Mouse (Mus musculus) heart, embryonic 14.5 days (tissue): ENCODE results near the gene Hsd3b1. TPM values are rescaled to one million over a fixed set of nuclear protein-coding genes. Genes with fewer than 3 reads are reported as not detected.
"Not testable (repeated sequence)": the region's sequence is repeated elsewhere in the genome, so short reads cannot be mapped to it uniquely, and the experiment has no call there.

Experiments
- ATAC-seq: fragments of 200-750 bp; cut with Nextera tagmentation; 2 replicates; pipeline ENCODE4 v1.8.0; 2017; ENCODE audit warnings: low read depth, moderate TSS enrichment; ENCODE audit not compliant: insufficient number of reproducible peaks, insufficient read depth, low FRiP score
- H3K27ac ChIP-seq, 2 experiments: fragments of 200-500 bp in 1 of 2; fragments of 300-500 bp in 1 of 2; sonication (generic) in 1 of 2; replicated peaks in 1 of 2; 2 replicates each; pipeline ENCODE4 v1.5.1; 2012 to 2014; ENCODE audit warnings: low read depth in 2 of 2, low read length in 2 of 2, control low read depth in 1 of 2, mild to moderate bottlenecking in 1 of 2, mixed read lengths in 1 of 2; ENCODE audit not compliant: control insufficient read depth in 1 of 2, insufficient read depth in 1 of 2
- H3K27me3 ChIP-seq: fragments of 300-500 bp; sonication (generic); 2 replicates; pipeline ENCODE4 v1.6.1; 2014; ENCODE audit warnings: mild to moderate bottlenecking, low read length, control low read depth; ENCODE audit not compliant: control insufficient read depth, insufficient read depth
- H3K36me3 ChIP-seq: fragments of 300-500 bp; sonication (generic); 2 replicates; pipeline ENCODE4 v1.6.1; 2014; ENCODE audit warnings: mild to moderate bottlenecking, control low read depth, low read length, mixed read lengths; ENCODE audit not compliant: control insufficient read depth, insufficient read depth
- H3K4me1 ChIP-seq, 2 experiments: fragments of 200-500 bp in 1 of 2; fragments of 300-500 bp in 1 of 2; sonication (generic) in 1 of 2; 2 replicates each; pipeline ENCODE4 v1.6.1; 2012 to 2014; ENCODE audit warnings: low read length in 2 of 2, control low read depth in 1 of 2, mixed read lengths in 1 of 2; ENCODE audit not compliant: control insufficient read depth in 2 of 2, insufficient read depth in 2 of 2
- H3K4me2 ChIP-seq: fragments of 300-500 bp; sonication (generic); 2 replicates; pipeline ENCODE4 v1.6.1; 2014; ENCODE audit warnings: mild to moderate bottlenecking, low read length
- H3K4me3 ChIP-seq, 2 experiments: fragments of 200-500 bp in 1 of 2; fragments of 300-500 bp in 1 of 2; sonication (generic) in 1 of 2; 2 replicates each; pipeline ENCODE4 v1.5.1; 2012 to 2014; ENCODE audit warnings: low read length in 2 of 2, mild to moderate bottlenecking in 2 of 2, control low read depth in 1 of 2, low read depth in 1 of 2, moderate library complexity in 1 of 2; ENCODE audit not compliant: control insufficient read depth in 1 of 2, insufficient read depth in 1 of 2
- H3K9ac ChIP-seq: fragments of 300-500 bp; sonication (generic); 2 replicates; pipeline ENCODE4 v1.6.1; 2014; ENCODE audit warnings: mild to moderate bottlenecking, low read length
- H3K9me3 ChIP-seq: fragments of 300-500 bp; sonication (generic); 2 replicates; pipeline ENCODE4 v1.6.1; 2016; ENCODE audit warnings: low read length, control low read depth; ENCODE audit not compliant: control insufficient read depth
- WGBS: fragments of 180-500 bp; shearing (Covaris S2); extraction: QIAGEN DNeasy Blood & Tissue Kit; methylation state at CpG from one replicate; pipeline ENCODE4 v1.1.7; 2014; 5-methylcytosine and 5-hydroxymethylcytosine counted together
- polyA plus RNA-seq: library from polyadenylated mRNA; unstranded; fragments of >200 nt; fragmentation: Nextera tagmentation; extraction: Ambion mirVana; gene quantifications from 2 replicates; pipeline ENCODE4 v1.2.1, GENCODE M21; 2014

Gene Hsd3b1
- polyA plus RNA-seq, 1 experiment from 2014 or later: not detected

DNA sequence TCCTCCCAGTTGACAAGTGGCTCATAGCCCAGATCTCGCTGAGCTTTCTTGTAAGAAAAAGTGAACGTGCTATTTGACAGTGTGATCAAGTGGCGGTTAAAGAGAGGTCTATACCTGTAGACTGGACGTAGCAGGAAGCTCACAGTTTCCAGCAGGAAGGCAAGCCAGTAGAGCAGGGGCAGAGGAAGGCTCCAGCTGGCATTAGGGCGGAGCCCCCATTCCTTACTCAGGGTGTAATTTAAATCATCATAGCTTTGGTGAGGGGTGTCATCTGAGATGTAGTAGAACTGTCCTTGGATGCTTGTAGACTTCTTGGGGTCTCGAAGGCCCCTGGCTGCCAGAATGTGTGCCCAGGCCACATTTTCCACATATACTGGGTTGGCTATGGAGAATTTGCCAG, 7.0 kb downstream of the Hsd3b1 start:
- H3K4me2 ChIP-seq: no peak overlapping the region
- no peaks in the 10 kb centered on the region for H3K36me3 ChIP-seq
- no peaks in the 10 kb centered on the region for H3K9me3 ChIP-seq
- H3K27me3 ChIP-seq: no peaks in the 10 kb centered on the region
- H3K27ac ChIP-seq: no peak overlapping the region
- ATAC-seq: no peak
- H3K9ac ChIP-seq: no peak overlapping the region
- H3K4me3 ChIP-seq: no peak overlapping the region
- 82% methylated on average over 6 of the region's 6 CpGs for WGBS
- peaks cover 3 to 6% of the 10 kb centered on the region in 2 experiments; a peak in 2 of 4 replicates for H3K4me1 ChIP-seq

DNA sequence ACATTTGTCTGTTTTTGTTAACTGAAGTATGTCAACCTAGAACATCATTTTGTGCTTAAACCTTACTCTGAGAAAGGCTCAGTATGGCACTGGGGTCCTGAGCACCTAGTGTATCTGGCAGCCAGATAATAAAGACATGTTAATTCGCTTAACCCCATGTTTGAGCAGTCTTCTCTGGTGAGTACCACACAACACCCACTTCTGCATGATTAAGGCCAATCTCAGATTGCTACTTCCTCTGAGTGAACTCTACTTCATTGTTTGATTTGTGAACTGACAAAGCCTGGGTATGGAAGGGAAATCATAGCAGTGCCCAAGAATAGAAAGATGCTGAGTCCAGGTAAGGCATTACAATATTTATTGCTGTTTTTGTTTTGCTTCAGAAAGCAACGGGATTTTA, 7.7 kb downstream of the Hsd3b1 start:
- Histone ChIP-seq H3K4me3 (no peak overlapping the region), H3K9me3 (no peaks in the 10 kb centered on the region), H3K4me1 (peaks cover 2 to 5% of the 10 kb centered on the region in 2 experiments; a peak in 2 of 4 replicates), H3K27me3 (no peaks in the 10 kb centered on the region), H3K36me3 (no peaks in the 10 kb centered on the region), H3K9ac (no peak overlapping the region), H3K4me2 (no peak overlapping the region), H3K27ac (no peak overlapping the region)
- ATAC-seq: no peak
- 67% methylated on average over 2 of the region's 2 CpGs for whole genome bisulfite sequencing

DNA sequence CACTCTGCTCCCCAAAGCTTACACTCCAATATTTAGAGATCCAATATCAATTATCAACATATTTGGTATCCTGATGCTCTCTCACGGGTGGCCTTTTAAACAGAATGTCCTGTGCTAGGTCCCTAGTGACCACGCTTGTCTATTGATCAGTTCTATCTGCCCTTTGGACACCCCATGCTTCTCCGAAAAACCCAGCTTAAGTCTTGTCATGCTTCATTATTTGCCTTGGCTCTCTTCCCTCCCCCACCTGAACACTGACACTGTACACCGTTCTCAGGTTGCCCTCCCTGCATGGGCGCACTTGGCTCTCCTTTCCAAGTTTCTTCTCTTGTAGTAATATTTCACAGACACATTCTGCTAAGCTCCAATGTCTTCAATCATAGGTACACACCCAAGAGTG, 9.3 kb downstream of the Hsd3b1 start:
- no peak for ATAC-seq
- H3K36me3 ChIP-seq: no peaks in the 10 kb centered on the region
- no peak overlapping the region for H3K27ac ChIP-seq
- H3K4me3 ChIP-seq: no peak overlapping the region
- 88% methylated on average over 5 of the region's 5 CpGs for WGBS
- peaks cover 0 to 2% of the 10 kb centered on the region in 2 experiments; a peak in 1 of 4 replicates for H3K4me1 ChIP-seq
- H3K27me3 ChIP-seq: no peaks in the 10 kb centered on the region
- no peak overlapping the region for H3K9ac ChIP-seq
- no peak overlapping the region for H3K4me2 ChIP-seq
- H3K9me3 ChIP-seq: no peaks in the 10 kb centered on the region

DNA sequence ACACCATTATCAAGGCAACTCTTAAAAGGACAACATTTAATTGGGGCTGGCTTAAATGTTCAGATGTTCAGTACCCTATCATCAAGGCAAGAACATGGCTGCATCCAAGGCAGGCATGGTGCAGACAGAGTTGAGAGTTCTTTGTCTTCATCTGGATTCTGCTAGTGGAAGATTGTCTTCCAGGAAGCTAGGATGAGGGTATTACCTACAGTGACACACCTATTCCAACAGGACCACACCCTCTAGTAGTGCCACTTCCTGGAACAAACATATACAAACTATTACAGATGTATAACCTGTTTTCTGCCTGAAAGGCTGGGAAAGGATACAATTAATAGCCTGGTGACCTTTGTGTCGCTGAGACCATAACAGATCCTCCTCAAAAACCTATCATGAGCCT, 10.7 kb downstream of the Hsd3b1 start:
- Histone ChIP-seq H3K4me1 (no peaks in the 10 kb centered on the region), H3K27me3 (no peaks in the 10 kb centered on the region), H3K27ac (no peak overlapping the region), H3K4me3 (no peak overlapping the region), H3K9me3 (no peaks in the 10 kb centered on the region), H3K36me3 (no peaks in the 10 kb centered on the region), H3K9ac (no peak overlapping the region), H3K4me2 (no peak overlapping the region)
- no peak for ATAC-seq
- WGBS: 80% methylated on average over 1 of the region's 1 CpGs

DNA sequence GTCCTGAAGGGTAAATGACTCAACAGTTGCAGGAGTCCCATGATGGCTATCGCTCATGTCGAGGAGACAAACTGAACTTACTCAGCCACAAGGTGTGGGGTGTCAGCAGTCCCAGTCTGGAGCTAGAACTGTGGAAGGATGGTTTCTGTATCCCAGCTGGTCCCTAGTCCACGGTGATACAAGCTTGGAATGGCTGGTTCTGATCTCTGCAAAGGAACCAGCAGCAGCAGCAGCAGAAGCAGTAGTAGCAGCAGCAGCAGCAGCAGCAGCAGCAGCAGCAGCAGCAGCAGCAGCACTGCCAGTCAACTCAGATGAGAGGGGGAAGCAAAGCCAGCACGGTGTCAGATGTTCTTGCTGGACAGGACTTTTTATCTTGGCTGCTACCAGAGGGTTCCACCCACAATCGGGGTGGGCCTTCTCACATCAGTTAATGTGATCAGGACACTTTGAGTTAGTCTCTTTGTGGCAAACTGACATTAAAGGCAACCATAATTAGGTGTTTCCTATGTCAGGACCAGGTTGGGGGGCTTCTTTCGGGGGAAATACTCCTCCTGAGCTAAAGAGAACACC, 45.4 kb downstream of the Hsd3b1 start, which contains the start of gene Hsd3b6:
Gene Hsd3b6 (minus strand): TSS at position 343 of the 570 bp plus-strand sequence.
- no peak within 1 kb of the TSS for H3K27ac ChIP-seq
- no peak within 1 kb of the TSS for H3K9ac ChIP-seq
- H3K9me3 ChIP-seq: no peaks in the 10 kb centered on the region
- H3K36me3 ChIP-seq: no peaks in the 10 kb centered on the region
- no peaks in the 10 kb centered on the region for H3K4me1 ChIP-seq
- no peak within 1 kb of the TSS for H3K4me3 ChIP-seq
- ATAC-seq: no peak
- no peaks in the 10 kb centered on the region for H3K27me3 ChIP-seq
- 60% methylated on average over 6 of the region's 6 CpGs for WGBS
- no peak within 1 kb of the TSS for H3K4me2 ChIP-seq

DNA sequence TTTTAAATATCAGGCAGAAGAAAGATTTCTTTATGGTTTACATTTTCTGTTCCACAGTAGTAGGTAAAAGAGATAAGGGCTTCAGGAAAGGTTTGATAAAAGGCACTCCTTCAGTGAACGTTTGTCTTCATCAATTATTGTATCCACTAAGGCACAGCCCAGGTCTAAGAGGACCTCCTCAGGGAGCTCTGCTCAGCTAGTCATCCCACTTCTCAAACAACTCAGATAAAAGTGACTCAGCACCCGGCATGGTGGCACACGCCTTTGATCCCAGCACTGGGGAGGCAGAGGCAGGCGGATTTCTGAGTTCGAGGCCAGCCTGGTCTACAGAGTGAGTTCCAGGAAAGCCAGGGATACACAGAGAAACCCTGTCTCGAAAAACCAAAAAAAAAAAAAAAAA, 46.9 kb downstream of the Hsd3b1 start:
- H3K4me2 ChIP-seq, H3K36me3 ChIP-seq, H3K9ac ChIP-seq, H3K4me3 ChIP-seq, H3K27ac ChIP-seq, H3K27me3 ChIP-seq, H3K4me1 ChIP-seq, H3K9me3 ChIP-seq, ATAC-seq: not testable (repeated sequence)
- WGBS: 71% methylated on average over 5 of the region's 6 CpGs

DNA sequence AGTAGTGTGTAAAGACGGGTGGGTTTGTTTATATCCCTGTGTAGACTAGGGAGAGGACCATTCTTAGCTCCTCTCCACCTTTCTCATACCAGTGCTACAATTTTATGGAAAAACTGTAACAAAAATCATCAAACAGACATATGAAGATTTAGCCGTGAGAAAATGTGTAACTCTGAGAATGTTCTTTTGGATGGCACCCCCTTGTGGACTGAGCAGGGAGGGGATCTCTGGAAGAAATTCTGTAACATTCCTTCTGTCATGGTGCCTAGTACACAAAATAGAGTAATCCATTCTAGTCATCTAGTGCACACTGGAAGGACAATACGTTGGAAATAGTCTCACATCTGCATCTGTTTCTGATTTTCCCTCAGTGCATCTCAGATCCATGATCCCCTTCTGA, 54.6 kb downstream of the Hsd3b1 start:
- not testable (repeated sequence) for H3K9me3 ChIP-seq, H3K27me3 ChIP-seq, H3K4me2 ChIP-seq, ATAC-seq, H3K4me1 ChIP-seq, H3K27ac ChIP-seq, H3K9ac ChIP-seq, H3K4me3 ChIP-seq, H3K36me3 ChIP-seq
- WGBS: 64% methylated on average over 3 of the region's 3 CpGs
